Mouse (Mus musculus) lung, embryonic 14.5 days (tissue): Measurements from ENCODE around the gene Vmn1r62. TPM values are rescaled to one million over a fixed set of nuclear protein-coding genes. Genes with fewer than 3 reads are reported as not detected.
"Not testable (repeated sequence)": the region's sequence is repeated elsewhere in the genome, so short reads cannot be mapped to it uniquely, and the experiment has no call there.

ENCODE experiments used
- ATAC-seq: fragments of 200-750 bp; cut with Nextera tagmentation; 2 replicates; pipeline ENCODE4 v1.8.0; 2017; ENCODE audit warnings: mild to moderate bottlenecking, moderate TSS enrichment, moderate library complexity; ENCODE audit not compliant: insufficient read depth
- DNase-seq: peaks from one replicate; pipeline ENCODE4 v3.0.0-alpha.2; 2015
- H3K27ac ChIP-seq: fragments of 300-500 bp; sonication (generic); 2 replicates; pipeline ENCODE4 v1.5.1; 2014; ENCODE audit warnings: low read depth, mild to moderate bottlenecking, moderate library complexity
- H3K27me3 ChIP-seq: fragments of 300-500 bp; sonication (generic); 2 replicates; pipeline ENCODE4 v1.6.1; 2014; ENCODE audit warnings: low read length, control low read depth; ENCODE audit not compliant: insufficient read depth
- H3K36me3 ChIP-seq: fragments of 300-500 bp; sonication (generic); 2 replicates; pipeline ENCODE4 v1.6.1; 2014; ENCODE audit warnings: control low read depth; ENCODE audit not compliant: insufficient read depth
- H3K4me1 ChIP-seq: fragments of 300-500 bp; sonication (generic); 2 replicates; pipeline ENCODE4 v1.6.1; 2014; ENCODE audit warnings: antibody characterized with exemption, control low read depth; ENCODE audit not compliant: insufficient read depth
- H3K4me2 ChIP-seq: fragments of 300-500 bp; sonication (generic); 2 replicates; pipeline ENCODE4 v1.6.1; 2014; ENCODE audit warnings: mild to moderate bottlenecking
- H3K4me3 ChIP-seq: fragments of 300-500 bp; sonication (generic); 2 replicates; pipeline ENCODE4 v1.5.1; 2014; ENCODE audit warnings: low read depth, low read length
- H3K9ac ChIP-seq: fragments of 300-500 bp; sonication (generic); 2 replicates; pipeline ENCODE4 v1.6.1; 2014
- H3K9me3 ChIP-seq: fragments of 300-500 bp; sonication (generic); 2 replicates; pipeline ENCODE4 v1.6.1; 2016; ENCODE audit warnings: low read depth, low read length, control low read depth
- WGBS: fragments of 180-500 bp; shearing (Covaris S2); extraction: QIAGEN DNeasy Blood & Tissue Kit; methylation state at CpG from one replicate; pipeline ENCODE4 v1.1.7; 2014; 5-methylcytosine and 5-hydroxymethylcytosine counted together
- polyA plus RNA-seq: library from polyadenylated mRNA; unstranded; fragments of >200 nt; fragmentation: Nextera tagmentation; extraction: Ambion mirVana; gene quantifications from 2 replicates; pipeline ENCODE4 v1.2.1, GENCODE M21; 2014

The Vmn1r62 gene
- not detected in 2 replicates for polyA plus RNA-seq

DNA sequence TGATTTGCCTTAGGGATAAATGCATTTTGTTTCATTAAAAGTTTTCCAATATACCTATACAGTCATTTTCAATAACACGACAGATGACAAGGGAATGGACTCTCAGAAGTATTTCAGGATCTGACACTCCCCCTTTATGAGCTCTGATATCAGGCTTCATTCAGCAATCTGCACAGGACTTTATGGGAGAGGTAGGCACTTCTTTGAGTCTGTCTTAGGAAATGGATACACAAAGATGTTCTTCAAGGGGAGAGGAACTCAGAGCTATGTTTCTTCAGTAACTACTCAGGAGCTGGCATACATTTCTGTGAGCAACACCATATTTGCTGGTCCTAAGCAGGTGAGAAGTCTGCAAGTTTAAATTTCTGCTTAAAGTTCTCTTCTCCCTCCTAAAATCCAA is at the start of gene Vmn1r62:
Gene Vmn1r62 (plus strand): TSS at position 301 of the 400 bp plus-strand sequence.
- not testable (repeated sequence) for DNase-seq, H3K27ac ChIP-seq, ATAC-seq, H3K4me2 ChIP-seq, H3K36me3 ChIP-seq, H3K4me3 ChIP-seq, H3K9me3 ChIP-seq, H3K4me1 ChIP-seq, H3K9ac ChIP-seq, H3K27me3 ChIP-seq
- WGBS: no CpG with 5 or more reads among the region's 1 CpGs

Other genes starting within 250 kb of the Vmn1r62 start
- gene Vmn1r59, start 216.9 kb upstream of the Vmn1r62 start, polyA plus RNA-seq: not detected in 2 replicates
- gene Vmn2r28, start 179.7 kb upstream of the Vmn1r62 start, polyA plus RNA-seq: not detected in 2 replicates
- not detected in 2 replicates for gene Vmn1r60, start 126.3 kb upstream of the Vmn1r62 start, polyA plus RNA-seq
- gene Vmn1r61, start 60.3 kb upstream of the Vmn1r62 start, polyA plus RNA-seq: not detected in 2 replicates
- gene Vmn1r63, start 131.8 kb downstream of the Vmn1r62 start, polyA plus RNA-seq: not detected in 2 replicates
- not detected in 2 replicates for gene Vmn1r64, start 210.9 kb downstream of the Vmn1r62 start, polyA plus RNA-seq